Mouse (Mus musculus) activated CD4-positive, CD25-positive, alpha-beta regulatory T cell, adult 9 weeks (primary cell): ENCODE data around the gene Apol7a. TPM values are rescaled to one million over a fixed set of nuclear protein-coding genes. Genes with fewer than 3 reads are reported as not detected.

Experiments used
- polyA plus RNA-seq: library from polyadenylated mRNA; unstranded; fragments of 100-300 nt; shearing (Covaris generic); gene quantifications from one replicate; pipeline ENCODE4 v1.2.1, GENCODE M21; 2017

Gene Apol7a
- not detected for polyA plus RNA-seq

GRCm38 (mm10) chr15:77399027-77399426 is at the start of gene Apol7a:
Gene Apol7a (minus strand): TSS chr15:77399110.

GRCm38 (mm10) chr15:77447392-77447791 is 48.5 kb upstream of the Apol7a start, which contains the start of gene Apol7b:
Gene Apol7b (minus strand): TSS chr15:77447492.

DNA sequence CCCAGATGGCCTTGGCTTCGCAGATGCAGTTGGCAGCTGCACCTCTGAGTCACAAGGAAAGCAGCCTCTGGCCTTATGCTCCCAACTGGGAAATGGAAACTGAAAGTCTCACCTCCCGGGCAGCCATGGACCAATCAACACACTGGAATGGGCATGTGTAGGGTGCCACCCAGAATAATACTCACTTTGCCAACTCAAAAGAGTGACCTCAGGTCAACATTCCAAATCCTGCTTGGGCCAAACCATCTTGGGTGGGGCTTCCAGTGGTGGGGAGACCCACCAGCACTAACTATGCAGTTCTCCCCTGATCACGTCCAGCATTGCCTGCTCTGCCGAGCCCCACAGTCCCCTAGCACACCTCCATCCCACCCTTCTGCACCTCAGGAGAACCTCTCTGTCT is 12.1 kb upstream of the Apol7a start, which contains the start of gene Apol9a:
Apol9a (minus strand) TSS at position 101 of the 400 bp plus-strand sequence.

Other genes with a start within 250 kb of the Apol7a start
- not detected for gene Rbfox2, start 92.1 kb downstream of the Apol7a start, polyA plus RNA-seq
- 4.5 TPM for gene Apol9a, start 12.0 kb upstream of the Apol7a start, polyA plus RNA-seq
- 0.32 TPM for gene Apol7b, start 48.4 kb upstream of the Apol7a start, polyA plus RNA-seq
- 0.15 TPM for gene Apol10a, start 77.9 kb upstream of the Apol7a start, polyA plus RNA-seq
- 0.89 TPM for gene Apol11a, start 109.2 kb upstream of the Apol7a start, polyA plus RNA-seq
- not detected for gene Apol7c, start 134.2 kb upstream of the Apol7a start, polyA plus RNA-seq
- not detected for gene 1700025B11Rik, start 162.8 kb upstream of the Apol7a start, polyA plus RNA-seq
- 4.6 TPM for gene Apol10b, start 197.0 kb upstream of the Apol7a start, polyA plus RNA-seq
- gene Gm36245, start 200.1 kb upstream of the Apol7a start, polyA plus RNA-seq = not detected
- 6.1 TPM for gene Apol11b, start 244.2 kb upstream of the Apol7a start, polyA plus RNA-seq